Mouse (Mus musculus) liver, embryonic 11.5 days (tissue): ENCODE data around the gene Zfp667. TPM values are rescaled to one million over a fixed set of nuclear protein-coding genes. Genes with fewer than 3 reads are reported as not detected.
"Not testable (repeated sequence)": the region's sequence is repeated elsewhere in the genome, so short reads cannot be mapped to it uniquely, and the experiment has no call there.

ENCODE experiments used
- ATAC-seq: fragments of 200-750 bp; cut with Nextera tagmentation; replicated peaks from 2 replicates; pipeline ENCODE4 v1.8.0; 2017; ENCODE audit warnings: moderate number of reproducible peaks, mild to moderate bottlenecking, moderate TSS enrichment, moderate library complexity; ENCODE audit not compliant: low FRiP score
- DNase-seq: peaks from one replicate; pipeline ENCODE4 v3.0.0-alpha.2; 2017; ENCODE audit warnings: low spot score
- H3K27ac ChIP-seq: fragments of 300-500 bp; sonication (generic); 2 replicates; pipeline ENCODE4 v1.5.1; 2014; ENCODE audit warnings: mild to moderate bottlenecking, low read depth, low read length, control low read depth
- H3K27me3 ChIP-seq: fragments of 300-500 bp; sonication (generic); replicated peaks from 2 replicates; pipeline ENCODE4 v1.6.1; 2014; ENCODE audit warnings: low read length, mixed read lengths; ENCODE audit not compliant: control insufficient read depth, insufficient read depth
- H3K36me3 ChIP-seq: fragments of 300-500 bp; sonication (generic); 2 replicates; pipeline ENCODE4 v1.6.1; 2014; ENCODE audit warnings: mild to moderate bottlenecking, low read length, moderate library complexity, mixed read lengths; ENCODE audit not compliant: control insufficient read depth, insufficient read depth
- H3K4me1 ChIP-seq: fragments of 300-500 bp; sonication (generic); replicated peaks from 2 replicates; pipeline ENCODE4 v1.6.1; 2014; ENCODE audit warnings: low read length, mixed read lengths; ENCODE audit not compliant: control insufficient read depth, insufficient read depth
- H3K4me2 ChIP-seq: fragments of 300-500 bp; sonication (generic); 2 replicates; pipeline ENCODE4 v1.6.1; 2014; ENCODE audit warnings: mild to moderate bottlenecking, control low read depth, moderate library complexity
- H3K4me3 ChIP-seq: fragments of 300-500 bp; sonication (generic); 2 replicates; pipeline ENCODE4 v1.5.1; 2014; ENCODE audit warnings: low read depth, low read length, control low read depth
- H3K9ac ChIP-seq: fragments of 300-500 bp; sonication (generic); 2 replicates; pipeline ENCODE4 v1.6.1; 2014; ENCODE audit warnings: low read depth, low read length, control low read depth
- H3K9me3 ChIP-seq: fragments of 300-500 bp; sonication (generic); 2 replicates; pipeline ENCODE4 v1.6.1; 2016; ENCODE audit warnings: low read length, inconsistent platforms, mixed read lengths; ENCODE audit not compliant: control insufficient read depth
- WGBS: fragments of 180-500 bp; shearing (Covaris S2); extraction: QIAGEN DNeasy Blood & Tissue Kit; methylation state at CpG from one replicate; pipeline ENCODE4 v1.1.7; 2014; 5-methylcytosine and 5-hydroxymethylcytosine counted together
- polyA plus RNA-seq: library from polyadenylated mRNA; unstranded; fragments of >200 nt; fragmentation: Nextera tagmentation; extraction: Ambion mirVana; gene quantifications from 2 replicates; pipeline ENCODE4 v1.2.1, GENCODE M21; 2014

Zfp667 gene
- polyA plus RNA-seq: 9.9 and 10.3 TPM in 2 replicates

GRCm38 (mm10) chr7:6285842-6286705 lies at the start of gene Zfp667:
Gene Zfp667 (plus strand): TSS chr7:6286579.
- Histone ChIP-seq H3K4me1 (peaks cover 22% of the 10 kb centered on the region), H3K4me2 (peak within 1 kb of the TSS; percentile 83), H3K4me3 (peak within 1 kb of the TSS; percentile 62), H3K9me3 (no peaks in the 10 kb centered on the region), H3K9ac (peak within 1 kb of the TSS; percentile 71), H3K27me3 (no peaks in the 10 kb centered on the region), H3K27ac (peak within 1 kb of the TSS; percentile 73), H3K36me3 (peaks cover 2% of the 10 kb centered on the region; the same call in 1 of the 2 replicates)
- 3% methylated on average over 50 of the region's 50 CpGs for WGBS
- peak; percentile 85 for ATAC-seq
- peak; percentile 97 for DNase-seq

DNA sequence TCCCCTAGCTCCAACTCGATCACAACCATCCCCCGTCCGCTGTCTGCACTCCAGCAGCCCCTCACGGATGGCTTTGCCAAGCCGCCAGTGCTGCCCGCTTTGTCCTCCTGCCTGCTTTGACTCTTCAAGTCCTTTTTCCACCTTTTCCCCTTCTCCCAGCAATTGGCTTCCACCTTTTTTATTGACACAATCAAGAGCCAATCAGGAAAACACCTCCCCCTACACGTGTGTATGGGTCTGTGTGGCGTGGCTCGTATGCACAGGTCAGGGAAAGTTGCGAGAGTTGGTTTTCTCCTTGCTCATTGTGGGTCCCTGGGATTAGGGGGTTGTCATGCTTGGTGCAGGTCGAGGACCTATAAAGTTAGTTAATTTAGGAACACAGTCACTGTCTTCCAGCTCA lies 46.6 kb upstream of the Zfp667 start:
- Histone ChIP-seq H3K4me3 (no peak overlapping the region), H3K4me2 (no peak overlapping the region), H3K27me3 (no peaks in the 10 kb centered on the region), H3K4me1 (no peaks in the 10 kb centered on the region), H3K27ac (no peak overlapping the region), H3K36me3 (no peaks in the 10 kb centered on the region), H3K9ac (no peak overlapping the region), H3K9me3 (no peaks in the 10 kb centered on the region)
- DNase-seq (no peak), ATAC-seq (no peak)
- WGBS: 47% methylated on average over 11 of the region's 11 CpGs

DNA sequence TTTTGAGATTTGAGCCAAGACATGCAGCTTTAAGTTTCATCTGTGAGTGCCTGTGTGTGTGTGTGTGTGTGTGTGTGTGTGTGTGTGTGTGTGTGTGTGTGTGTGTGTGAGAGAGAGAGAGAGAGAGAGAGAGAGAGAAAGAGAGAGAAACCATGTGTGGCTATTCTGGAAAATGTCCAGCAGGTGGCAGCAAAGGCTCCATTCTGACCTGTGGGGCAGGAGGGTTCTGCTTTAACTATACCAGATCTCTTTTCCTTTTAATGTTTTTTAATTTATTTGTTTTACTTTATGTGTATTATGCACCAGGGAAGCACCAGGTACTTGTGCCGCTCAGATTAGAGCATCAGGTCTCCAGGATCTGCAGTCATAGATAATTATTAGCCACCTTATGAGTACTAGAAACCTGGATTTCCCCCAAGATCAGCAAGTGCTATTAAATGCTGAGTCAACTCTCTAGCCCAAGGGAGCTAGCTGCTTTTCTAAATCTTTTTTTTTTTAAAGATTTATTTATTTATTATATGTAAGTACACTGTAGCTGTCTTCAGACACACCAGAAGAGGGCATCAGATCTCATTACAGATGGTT lies 45.4 kb upstream of the Zfp667 start:
- not testable (repeated sequence) for DNase-seq, H3K4me3 ChIP-seq, H3K9me3 ChIP-seq, H3K27me3 ChIP-seq, H3K4me1 ChIP-seq, H3K4me2 ChIP-seq, H3K9ac ChIP-seq, H3K27ac ChIP-seq, ATAC-seq, H3K36me3 ChIP-seq
- 16% methylated on average over 1 of the region's 1 CpGs for WGBS

GRCm38 (mm10) chr7:6244361-6245292 lies 41.8 kb upstream of the Zfp667 start:
- no peak overlapping the region for H3K4me2 ChIP-seq
- no peaks in the 10 kb centered on the region for H3K36me3 ChIP-seq
- no peak overlapping the region for H3K27ac ChIP-seq
- H3K27me3 ChIP-seq: no peaks in the 10 kb centered on the region
- DNase-seq: no peak
- ATAC-seq: no peak
- H3K4me3 ChIP-seq: no peak overlapping the region
- no peak overlapping the region for H3K9ac ChIP-seq
- H3K4me1 ChIP-seq: no peaks in the 10 kb centered on the region
- no peaks in the 10 kb centered on the region for H3K9me3 ChIP-seq
- 41% methylated on average over 11 of the region's 11 CpGs for WGBS

GRCm38 (mm10) chr7:6252410-6252809 lies 34.0 kb upstream of the Zfp667 start, which contains the start of gene Epp13:
Gene Epp13 (plus strand): TSS chr7:6252710.
- DNase-seq (no peak), ATAC-seq (no peak)
- Histone ChIP-seq H3K27me3 (no peaks in the 10 kb centered on the region), H3K9ac (no peak within 1 kb of the TSS), H3K4me1 (no peaks in the 10 kb centered on the region), H3K4me3 (no peak within 1 kb of the TSS), H3K27ac (no peak within 1 kb of the TSS), H3K9me3 (no peaks in the 10 kb centered on the region; the same call in 1 of the 2 replicates), H3K36me3 (no peaks in the 10 kb centered on the region), H3K4me2 (no peak within 1 kb of the TSS)
- 78% methylated on average over 6 of the region's 6 CpGs for WGBS

- Histone ChIP-seq H3K4me2 (no peak overlapping the region), H3K36me3 (no peaks in the 10 kb centered on the region), H3K27ac (no peak overlapping the region), H3K27me3 (no peaks in the 10 kb centered on the region), H3K4me1 (no peaks in the 10 kb centered on the region), H3K9ac (no peak overlapping the region), H3K9me3 (no peaks in the 10 kb centered on the region; the same call in 1 of the 2 replicates), H3K4me3 (no peak overlapping the region)
- DNase-seq: no peak
- 80% methylated on average over 5 of the region's 5 CpGs for WGBS
- no peak for ATAC-seq
Measured at GRCm38 (mm10) chr7:6254451-6254850, 31.9 kb upstream of the Zfp667 start.

DNA sequence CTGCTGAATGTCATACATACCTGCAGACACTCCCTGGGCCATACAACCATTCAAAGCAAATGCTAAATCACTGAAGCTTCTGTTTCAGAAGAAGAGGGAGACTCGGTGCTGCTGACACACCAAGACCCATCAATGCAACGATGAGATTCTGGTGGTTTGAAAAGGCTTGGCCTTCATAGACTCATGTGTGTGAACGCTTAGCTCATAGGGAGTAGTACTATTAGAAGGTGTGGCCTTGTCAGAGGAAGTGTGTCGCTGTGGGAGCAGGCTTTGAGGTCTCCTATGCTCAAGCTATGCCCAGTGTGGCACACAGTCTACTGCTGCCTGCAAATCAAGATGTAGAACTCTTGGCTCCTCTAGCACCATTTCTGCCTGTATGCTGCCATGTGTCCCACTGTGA lies 29.0 kb upstream of the Zfp667 start:
- H3K27ac ChIP-seq: no peak overlapping the region
- no peaks in the 10 kb centered on the region for H3K4me1 ChIP-seq
- H3K4me2 ChIP-seq: no peak overlapping the region
- no peaks in the 10 kb centered on the region for H3K27me3 ChIP-seq
- DNase-seq (no peak), ATAC-seq (no peak)
- H3K4me3 ChIP-seq: no peak overlapping the region
- 66% methylated on average over 4 of the region's 4 CpGs for WGBS
- no peaks in the 10 kb centered on the region for H3K36me3 ChIP-seq
- no peaks in the 10 kb centered on the region; the same call in 1 of the 2 replicates for H3K9me3 ChIP-seq
- H3K9ac ChIP-seq: no peak overlapping the region
